Comparison of ENCODE assay signal across 12 mouse cellular contexts in the genomic region with DNA sequence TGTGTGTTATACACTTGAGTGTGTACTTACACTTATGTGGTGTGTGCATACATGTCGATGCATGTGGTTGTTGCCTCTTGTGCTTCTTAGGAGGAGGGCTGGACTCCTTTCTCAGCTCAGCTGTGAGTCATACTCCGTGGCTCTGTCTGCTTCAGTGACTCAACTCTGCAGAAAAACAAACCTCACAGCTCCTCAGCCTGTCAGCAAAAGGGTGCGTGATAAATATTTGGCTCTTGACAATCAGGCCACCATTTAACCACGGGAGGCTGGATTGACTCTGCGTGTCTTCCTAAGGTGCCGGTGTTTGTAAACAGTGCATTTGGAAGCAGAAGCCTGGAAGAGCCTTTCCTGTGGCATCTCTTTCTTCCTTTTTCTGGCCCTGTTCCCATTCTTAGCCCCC. TPM values are rescaled to one million over a fixed set of nuclear protein-coding genes. Genes with fewer than 3 reads are reported as not detected.
DNase-seq lines count a peak whose midpoint lies in the region; ATAC-seq lines count a peak whose summit lies in the region.
"Had no signal": no experiment of that assay in that cellular context is flagged by ENCODE, and none has a peak within 500 bp of the region (broad histone marks: within the 10 kb centered on the region; RNA-seq: fewer than 3 reads in every experiment).

No protein-coding gene starts in this region.

- no peak overlapping the region for H3K4me3 ChIP-seq in hindbrain, embryonic 13.5 days
- H3K4me3 ChIP-seq in hindbrain, embryonic 12.5 days, result no peak overlapping the region
- H3K4me3 ChIP-seq: limb, embryonic 15.5 days had no signal

- no peaks in the 10 kb centered on the region for H3K27me3 ChIP-seq in hindbrain, embryonic 13.5 days
- H3K27me3 ChIP-seq in hindbrain, embryonic 12.5 days, result no peaks in the 10 kb centered on the region; the same call in 1 of the 2 replicates
- H3K27me3 ChIP-seq: limb, embryonic 15.5 days had no signal

- no peaks in the 10 kb centered on the region for H3K9me3 ChIP-seq in hindbrain, embryonic 13.5 days
- no peaks in the 10 kb centered on the region for H3K9me3 ChIP-seq in hindbrain, embryonic 12.5 days (replicated peaks)
- H3K9me3 ChIP-seq: G1E; limb, embryonic 15.5 days had no signal

- H3K27ac ChIP-seq in hindbrain, embryonic 13.5 days, result 0 out of 2 replicates have a peak overlapping the region, but pooled peaks have one; percentile 8
- no peak overlapping the region for H3K27ac ChIP-seq in hindbrain, embryonic 12.5 days
- H3K27ac ChIP-seq: hindbrain, embryonic 14.5 days; limb, embryonic 15.5 days had no signal

- H3K9ac ChIP-seq in hindbrain, embryonic 13.5 days, result no peak overlapping the region
- no peak overlapping the region for H3K9ac ChIP-seq in hindbrain, embryonic 12.5 days
- H3K9ac ChIP-seq: hindbrain, embryonic 14.5 days; limb, embryonic 15.5 days had no signal

- H3K36me3 ChIP-seq in hindbrain, embryonic 13.5 days, result no peaks in the 10 kb centered on the region
- H3K36me3 ChIP-seq in hindbrain, embryonic 12.5 days, result no peaks in the 10 kb centered on the region
- H3K36me3 ChIP-seq: G1E; limb, embryonic 15.5 days had no signal

- H3K4me1 ChIP-seq in hindbrain, embryonic 13.5 days (replicated peaks), result 0 out of 2 replicates have a peak, but pooled peaks cover 7% of the 10 kb centered on the region
- H3K4me1 ChIP-seq in hindbrain, embryonic 12.5 days, result no peaks in the 10 kb centered on the region

- DNase-seq in urinary bladder, postnatal 14 days (ENCODE audit: low spot score), result peak; percentile 62
- DNase-seq in urinary bladder, postnatal 4 days (ENCODE audit: low spot score in 2 of 2), result no peak
- peak; percentile 67 to 68 for DNase-seq in adrenal gland, postnatal 36 days
- DNase-seq in cerebellum, adult 9-10 months, result no peak
- DNase-seq: cerebellum, postnatal 36 days; kidney, adult 8-10 months had no signal

- WGBS in hindbrain, embryonic 13.5 days, result 74% methylated on average over 6 of the region's 6 CpGs
- WGBS in hindbrain, embryonic 12.5 days, result 78% methylated on average over 6 of the region's 6 CpGs

- no peak overlapping the region for H3K4me2 ChIP-seq in hindbrain, embryonic 13.5 days
- no peak overlapping the region for H3K4me2 ChIP-seq in hindbrain, embryonic 12.5 days (replicated peaks)
- H3K4me2 ChIP-seq: hindbrain, embryonic 14.5 days; limb, embryonic 15.5 days had no signal

- ATAC-seq in hindbrain, embryonic 13.5 days (ENCODE audit: low FRiP score), result no peak
- ATAC-seq in hindbrain, embryonic 12.5 days (ENCODE audit: low FRiP score), result no peak
- ATAC-seq in granulocyte monocyte progenitor cell, adult 5-6 weeks (replicated peaks; ENCODE audit: poor library complexity, severe bottlenecking), result no peak

RNA-seq across cellular contexts. Expression of gene Synj2, which starts 53.5 kb away (rescaled TPM):
- polyA plus RNA-seq in hindbrain, embryonic 13.5 days (2015; fragmentation: Nextera tagmentation; extraction: Ambion mirVana), result 0.74 and 1.1 TPM in 2 replicates
- polyA plus RNA-seq in hindbrain, embryonic 12.5 days (2016; fragmentation: Nextera tagmentation; extraction: Ambion mirVana), result 1.9 TPM in 2 replicates
- 10 to 100 TPM; 10.2 to 20.7 TPM for total RNA-seq in adrenal gland, postnatal 36 days (2021)
- 11.2 and 14.4 TPM in 2 replicates for total RNA-seq in granulocyte monocyte progenitor cell, adult 5-6 weeks (2014; fragmentation: Nextera tagmentation)
- 9.3 and 11.6 TPM in 2 replicates for total RNA-seq in granulocyte monocyte progenitor cell, adult 5-6 weeks (2017)

Comparison
In these comparisons a context has a peak if more than half of its experiments do, and no peak if none do; other contexts are left out.
1. DNase-seq: peak in urinary bladder, postnatal 14 days (single experiment) and adrenal gland, postnatal 36 days (2 of 2); none in urinary bladder, postnatal 4 days (0 of 2) and cerebellum, adult 9-10 months (single experiment).